Mouse (Mus musculus) megakaryocyte, embryonic 14.5 days (primary cell): ENCODE results near the gene Fras1.

ENCODE experiments used
- FLI1 ChIP-seq: IDR thresholded peaks from 2 replicates; pipeline ENCODE4 v1.6.1; 2012; ENCODE audit warnings: low read length, inconsistent platforms, mixed read lengths
- GATA1 ChIP-seq: IDR thresholded peaks from 3 replicates; pipeline ENCODE4 v1.6.1; 2012; ENCODE audit warnings: mixed read lengths, low read length, inconsistent platforms, borderline replicate concordance

DNA sequence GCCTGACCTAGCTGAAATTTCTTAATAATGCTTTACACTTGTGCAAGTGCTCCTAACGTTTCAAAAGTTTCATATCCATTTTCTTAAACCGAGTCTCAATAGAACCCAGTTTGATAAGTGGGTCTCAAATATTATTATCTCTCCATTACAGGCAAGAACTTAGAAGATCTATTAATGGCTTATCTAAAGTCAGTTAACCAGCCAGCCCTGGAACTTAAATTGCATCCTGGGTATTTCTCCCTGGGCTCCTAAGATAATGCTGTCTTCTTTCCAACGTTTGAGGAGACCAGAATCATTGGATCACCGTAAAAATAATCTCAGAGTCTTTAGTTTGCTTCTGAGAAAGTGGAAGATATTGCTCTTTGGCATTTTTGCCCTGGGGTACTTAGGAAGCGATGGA, 8.2 kb upstream of the Fras1 start:
- TF ChIP-seq GATA1 (no peak), FLI1 (no peak)
